Mouse (Mus musculus) spleen, postnatal 14 days (tissue): ENCODE measurements around the gene Lce1b.

Source experiments
- DNase-seq, 2 experiments: peaks; one replicate each; pipeline ENCODE4 v3.0.0; 2021 to 2022; ENCODE audit warnings: low spot score in 2 of 2

Lce1b gene

DNA sequence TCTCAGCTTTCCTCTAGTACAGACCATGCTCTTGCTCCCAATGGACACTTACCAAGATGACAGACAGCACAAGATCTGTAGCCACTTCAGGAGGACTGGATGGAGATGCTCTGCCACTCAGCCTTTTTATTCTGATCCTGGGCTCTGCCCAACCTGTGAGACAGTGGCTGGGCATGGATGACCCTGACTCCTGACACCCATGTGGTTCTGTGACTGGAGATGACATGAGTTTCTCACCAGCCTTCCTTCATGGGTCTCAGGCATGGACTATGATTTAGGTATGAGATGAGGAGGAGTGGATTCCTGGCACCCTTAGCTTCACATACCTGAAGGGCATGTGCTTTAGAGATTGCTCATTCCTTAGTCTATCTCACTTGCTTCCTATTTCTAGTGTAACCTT, at the start of gene Lce1b:
Gene Lce1b (minus strand): TSS at position 101 of the 400 bp plus-strand sequence.
- DNase-seq, result no peak

DNA sequence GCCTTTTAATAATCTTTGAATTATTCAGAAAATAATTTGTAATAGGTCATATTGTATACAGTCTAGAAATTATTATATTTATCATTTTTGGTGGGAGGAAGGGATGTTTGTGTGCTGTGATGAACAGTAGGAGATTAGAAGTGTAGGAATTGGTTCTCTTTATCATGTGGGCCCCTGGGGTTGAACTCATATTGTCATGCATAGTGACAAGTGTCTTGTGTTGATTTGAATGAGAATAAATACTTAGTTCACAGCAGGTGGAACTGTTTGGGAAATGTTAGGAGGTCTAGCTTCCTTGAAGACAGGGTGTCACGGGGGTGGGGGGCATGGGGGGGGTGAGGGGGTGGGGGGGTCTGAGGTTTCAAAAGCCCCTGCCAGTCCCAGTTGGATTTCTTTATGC, 37.9 kb upstream of the Lce1b start:
- no peak for DNase-seq

DNA sequence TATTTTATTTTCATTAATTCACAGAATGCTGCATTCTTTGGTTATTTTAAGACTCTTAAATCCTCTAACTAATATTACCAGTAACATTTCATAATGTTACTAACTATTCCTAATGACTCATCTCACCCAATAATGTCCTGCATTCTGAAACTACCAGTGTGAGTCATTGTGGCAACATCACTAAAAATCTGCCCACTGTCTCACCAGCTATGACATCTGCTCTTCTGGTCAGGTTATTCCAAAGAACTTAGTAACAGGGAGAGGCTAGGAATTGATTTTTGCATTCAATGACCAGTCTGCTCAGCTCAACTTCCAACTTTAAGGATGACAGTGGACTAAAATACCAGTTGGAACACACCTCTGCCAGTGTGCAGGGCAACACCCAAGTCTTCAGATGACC, 35.0 kb upstream of the Lce1b start:
- no peak for DNase-seq

DNA sequence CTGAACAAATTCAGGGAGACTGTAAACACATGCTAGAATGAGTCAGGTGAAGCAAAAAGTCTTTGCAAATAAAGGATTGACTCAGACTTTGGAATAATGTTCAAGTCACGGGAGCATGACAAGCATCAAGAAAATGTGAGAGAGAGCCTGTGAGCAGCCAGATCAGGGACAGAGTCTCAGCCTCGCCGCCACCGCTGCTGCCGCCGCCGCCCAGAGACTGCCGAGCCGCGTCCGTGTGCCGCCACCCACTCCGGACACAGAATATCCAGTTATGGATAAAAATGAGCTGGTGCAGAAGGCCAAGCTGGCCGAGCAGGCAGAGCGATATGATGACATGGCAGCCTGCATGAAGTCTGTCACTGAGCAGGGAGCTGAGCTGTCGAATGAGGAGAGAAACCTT, 32.4 kb upstream of the Lce1b start:
- DNase-seq, result peak in 1 of 2 experiments; percentile 10

DNA sequence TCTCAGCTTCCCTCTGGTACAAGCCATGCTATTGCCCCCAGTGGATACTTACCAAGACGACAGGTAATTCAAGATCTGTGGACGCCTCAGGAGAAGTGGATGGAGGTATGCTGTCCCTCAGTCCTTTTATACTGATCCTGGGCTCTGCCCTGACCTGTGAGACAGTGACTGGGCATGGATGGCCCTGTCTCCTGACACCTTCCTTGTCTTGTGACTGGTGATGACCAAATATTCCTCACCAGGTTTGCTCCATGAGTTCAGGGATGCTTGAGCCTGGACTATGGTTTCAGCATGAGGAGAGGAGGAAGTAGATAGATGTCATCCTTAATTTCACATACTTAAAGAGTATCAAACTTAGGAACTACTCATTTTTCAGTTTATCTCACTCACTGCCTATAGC, 30.4 kb upstream of the Lce1b start, which contains the start of gene Lce1d:
Gene Lce1d (minus strand): TSS at position 101 of the 400 bp plus-strand sequence.
- DNase-seq, result no peak

DNA sequence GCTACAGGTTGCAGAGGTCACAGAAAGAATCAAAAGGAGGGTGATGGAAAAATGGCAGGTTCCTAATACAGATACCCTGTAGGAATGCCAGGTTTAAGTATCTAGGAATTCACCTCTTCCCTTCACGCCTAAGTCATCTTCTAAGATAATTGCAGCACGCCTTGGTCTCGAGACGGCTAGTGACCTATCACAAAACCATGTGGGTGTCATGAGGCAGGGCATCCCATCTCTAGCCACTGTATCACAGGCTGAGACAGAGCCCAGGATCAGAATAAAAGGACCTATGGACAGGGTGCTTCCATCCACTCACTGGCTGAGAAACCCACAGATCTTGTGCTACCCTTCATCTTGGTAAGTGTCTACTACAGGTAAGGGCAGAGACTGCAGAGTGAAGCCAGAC, 22.2 kb upstream of the Lce1b start, which contains the start of gene Lce1c:
Gene Lce1c (plus strand): TSS at position 301 of the 400 bp plus-strand sequence.
- no peak for DNase-seq

DNA sequence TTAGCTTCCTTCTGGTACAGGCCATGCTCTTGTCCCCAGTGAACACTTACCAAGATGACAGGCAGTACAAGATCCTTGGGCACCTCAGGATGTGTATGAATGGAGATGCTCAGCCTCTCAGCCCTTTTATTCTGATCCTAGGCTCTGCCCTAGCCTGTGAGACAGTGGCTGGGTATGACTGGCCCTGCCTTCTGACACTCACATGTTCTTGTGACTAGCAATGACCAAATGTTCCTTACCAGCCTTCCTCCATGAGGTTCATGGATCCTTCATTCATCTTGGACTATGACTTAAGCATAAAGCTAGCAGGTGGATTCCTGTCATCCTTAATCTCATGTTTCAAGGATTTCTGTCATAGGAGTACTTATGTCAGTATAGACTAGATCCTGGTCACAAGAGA, 13.5 kb upstream of the Lce1b start, which contains the start of gene Lce1a2:
Gene Lce1a2 (minus strand): TSS at position 101 of the 400 bp plus-strand sequence.
- no peak for DNase-seq

DNA sequence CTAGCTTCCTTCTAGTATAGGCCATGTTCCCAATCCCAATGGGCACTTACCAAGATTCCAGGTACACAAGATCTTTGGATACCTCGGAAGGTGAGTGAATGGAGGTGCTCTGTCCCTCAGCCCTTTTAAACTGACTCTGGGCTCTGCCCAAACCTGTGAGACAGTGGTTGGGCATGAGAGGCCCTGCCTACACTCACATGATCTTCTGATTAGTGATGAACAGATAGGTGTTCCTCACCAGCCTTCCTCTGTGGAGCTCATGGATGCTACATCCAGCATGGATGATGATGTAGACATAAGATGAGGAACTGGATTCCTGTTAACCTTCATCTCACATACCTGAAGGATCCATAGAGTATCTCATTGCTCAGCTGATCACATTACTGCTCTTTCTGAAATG, 8.5 kb downstream of the Lce1b start, which contains the start of gene Lce1a1:
Gene Lce1a1 (minus strand): TSS at position 101 of the 400 bp plus-strand sequence.
- no peak for DNase-seq

DNA sequence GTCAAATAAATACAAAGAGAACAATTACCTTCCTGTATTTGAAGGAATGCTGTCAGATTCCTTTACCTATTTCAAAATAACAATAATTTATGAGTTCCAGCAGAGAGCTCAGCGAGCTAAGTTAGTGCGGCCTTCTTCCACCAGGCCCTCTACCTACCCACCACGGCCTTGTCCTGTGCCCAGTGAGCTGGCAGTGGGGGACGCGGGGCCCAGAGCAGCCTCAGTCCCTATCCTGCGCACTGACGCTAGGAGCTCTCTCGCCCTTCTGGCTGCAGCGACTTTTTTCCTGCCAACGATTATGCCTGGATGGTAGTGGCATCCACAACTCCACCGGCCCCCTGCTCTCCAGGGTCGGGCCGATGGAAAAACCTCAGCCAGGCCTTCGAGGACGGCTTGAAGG, 16.9 kb downstream of the Lce1b start:
- no peak for DNase-seq

DNA sequence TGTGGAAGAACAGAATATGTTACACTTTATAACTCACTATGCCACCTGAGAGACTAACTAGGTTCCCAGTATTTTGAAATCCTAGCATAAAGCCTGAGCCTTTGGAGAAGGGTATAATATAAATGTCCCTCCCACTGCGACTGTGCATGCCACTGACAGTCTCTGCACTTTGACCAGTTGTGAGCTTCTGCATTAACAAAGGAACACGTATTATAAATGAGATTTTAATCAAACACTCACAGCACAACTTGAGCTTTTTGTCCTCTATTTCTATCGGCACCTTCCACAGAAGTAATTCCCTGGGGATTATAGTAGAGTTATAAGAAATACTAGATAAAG, 18.1 kb downstream of the Lce1b start:
- DNase-seq, result no peak

DNA sequence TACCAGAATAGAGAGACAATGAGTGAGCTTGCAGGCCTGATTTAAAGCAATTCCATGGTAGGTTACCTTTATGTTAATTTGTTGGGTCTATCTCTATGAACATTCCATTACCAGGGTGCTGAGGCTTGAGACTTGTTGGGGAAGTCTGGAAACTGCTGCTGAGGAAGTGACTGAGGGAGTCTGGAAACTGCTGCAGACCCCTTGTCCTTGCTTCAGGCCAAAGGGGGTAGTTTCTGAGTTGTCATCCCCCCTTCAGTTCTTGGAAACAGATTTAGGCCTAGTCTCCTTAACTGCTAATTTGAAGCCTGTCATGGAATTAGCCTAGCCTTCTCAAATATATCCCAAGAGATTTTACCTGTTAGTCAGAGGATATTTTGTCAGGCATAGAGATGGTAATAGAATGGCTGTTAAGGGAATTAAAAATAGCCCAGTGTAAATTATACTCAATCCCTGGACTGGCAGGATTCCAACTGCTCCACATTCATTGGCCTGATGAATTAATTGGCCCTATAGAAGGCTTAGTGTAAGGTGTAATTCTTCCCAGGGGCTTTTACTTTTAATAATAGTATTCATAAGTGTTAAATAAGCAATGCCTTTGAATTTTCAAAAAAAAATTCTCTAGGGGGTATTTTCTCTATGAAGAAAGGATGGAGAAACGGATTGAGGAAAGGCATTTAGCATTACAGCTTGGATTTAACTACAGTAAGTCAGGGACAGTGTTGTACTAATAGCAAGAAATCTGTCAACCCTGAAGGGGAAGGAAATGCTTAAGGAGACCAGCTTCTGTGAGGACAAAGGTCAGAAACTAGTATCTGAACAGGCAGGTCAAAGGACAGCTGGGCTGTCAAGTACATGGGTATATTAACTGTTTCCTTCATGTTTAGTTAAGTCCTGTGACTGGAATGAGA, 18.7 kb downstream of the Lce1b start:
- no peak for DNase-seq

DNA sequence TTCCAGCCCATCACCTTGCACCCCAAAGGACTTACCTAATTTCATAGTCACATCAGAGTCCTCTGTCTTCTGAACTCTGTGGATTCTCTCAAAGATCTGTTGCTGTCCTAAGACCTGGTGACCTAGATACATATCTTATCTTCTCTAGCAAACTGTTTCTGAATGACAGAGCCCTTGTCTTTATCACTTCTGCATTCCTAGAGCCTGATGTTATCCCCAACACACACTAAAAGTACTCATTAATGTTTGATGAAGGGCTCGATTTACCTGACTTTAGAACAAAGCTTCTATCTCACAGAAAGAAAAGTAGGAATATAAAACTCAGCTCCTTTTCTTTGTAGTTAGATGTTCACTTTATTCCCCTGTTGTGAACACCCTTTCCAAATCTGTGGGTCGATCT, 35.2 kb downstream of the Lce1b start, which contains the start of gene Lce6a:
Gene Lce6a (minus strand): TSS at position 101 of the 400 bp plus-strand sequence.
- DNase-seq, result no peak

DNA sequence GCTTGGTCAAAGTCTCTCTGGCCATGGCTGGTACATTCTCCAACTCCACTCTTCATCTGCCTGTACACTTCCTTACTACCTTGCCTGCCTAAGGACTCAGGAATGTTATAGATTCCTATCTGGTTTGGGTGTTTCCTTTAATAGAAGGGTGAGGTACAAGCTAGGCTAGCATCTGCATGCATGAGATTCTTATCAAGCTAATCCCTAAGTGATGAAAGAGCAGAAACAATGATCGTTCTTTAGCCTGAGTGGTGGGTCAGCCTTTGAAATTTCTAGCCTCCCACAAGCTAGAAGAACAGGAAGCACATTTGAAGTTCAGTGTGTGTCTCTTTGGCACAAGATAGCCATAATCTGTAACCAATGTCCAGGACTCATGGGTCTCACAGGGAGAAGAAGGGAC, 46.9 kb downstream of the Lce1b start:
- no peak for DNase-seq

DNA sequence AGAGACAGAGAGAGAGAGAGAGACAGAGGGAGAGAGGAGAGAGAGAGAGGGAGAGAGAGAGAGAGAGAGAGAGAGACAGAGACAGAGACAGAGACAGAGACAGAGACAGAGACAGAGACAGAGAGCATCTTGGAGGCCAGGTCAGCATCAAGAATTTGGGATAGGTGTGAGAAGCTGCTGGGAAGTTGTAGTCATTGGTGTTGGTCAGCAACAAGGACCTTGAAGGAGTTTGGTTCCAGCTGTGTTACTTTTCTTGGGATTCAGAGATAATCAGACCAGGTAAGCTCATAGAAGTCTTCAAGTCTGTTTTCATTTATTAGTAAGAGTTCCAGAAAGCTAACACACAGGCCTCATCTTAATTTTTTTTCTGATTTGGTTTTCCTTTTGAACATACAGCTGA, 49.3 kb downstream of the Lce1b start, which contains the start of gene 2210017I01Rik:
Gene 2210017I01Rik (minus strand): TSS at position 101 of the 400 bp plus-strand sequence.
- DNase-seq, result no peak
